Mouse (Mus musculus) myocyte (in vitro differentiated cells): ENCODE measurements at regions not wholly inside any gene's neighbourhood (a gene's known extent, or its start where the extent isn't known, plus 50 kb on each side); places are given as distances from the start of the nearest gene placed in this dataset.
"Not testable (repeated sequence)": the region's sequence is repeated elsewhere in the genome, so short reads cannot be mapped to it uniquely, and the experiment has no call there.

ENCODE experiments used
- H3K27me3 ChIP-seq: one replicate; pipeline ENCODE4 v1.6.1; 2011; ENCODE audit not compliant: control insufficient read depth, insufficient read depth, insufficient read length
- H3K36me3 ChIP-seq: one replicate; pipeline ENCODE4 v1.6.1; 2011; ENCODE audit not compliant: control insufficient read depth, insufficient read depth
- H3K4me2 ChIP-seq: one replicate; pipeline ENCODE4 v1.6.1; 2011; ENCODE audit warnings: low read depth, control low read depth
- H3K4me3 ChIP-seq: one replicate; pipeline ENCODE4 v1.5.1; 2011; ENCODE audit warnings: mild to moderate bottlenecking, control low read depth, moderate library complexity
- H3K79me2 ChIP-seq: one replicate; pipeline ENCODE4 v1.6.1; 2011; ENCODE audit not compliant: control insufficient read depth, insufficient read depth
- H3ac ChIP-seq: one replicate; pipeline ENCODE4 v1.6.1; 2011; ENCODE audit not compliant: control insufficient read depth, insufficient read length
- CEBPB ChIP-seq: IDR thresholded peaks from 2 replicates; pipeline ENCODE4 v1.6.1; 2011; ENCODE audit warnings: mild to moderate bottlenecking, moderate library complexity; ENCODE audit not compliant: poor library complexity, insufficient read depth, severe bottlenecking
- E2F4 ChIP-seq: IDR thresholded peaks from one replicate; pipeline ENCODE4 v1.6.1; 2011; ENCODE audit warnings: mild to moderate bottlenecking, control low read depth, moderate library complexity; ENCODE audit not compliant: insufficient read depth
- MAX ChIP-seq: IDR thresholded peaks from one replicate; pipeline ENCODE4 v1.6.1; 2011; ENCODE audit warnings: low read depth, mild to moderate bottlenecking, control low read depth
- MYOD1 ChIP-seq, 3 experiments: IDR thresholded peaks; one replicate each; pipeline ENCODE4 v1.6.1; 2011; ENCODE audit warnings: control low read depth in 2 of 3, low read depth in 2 of 3, mild to moderate bottlenecking in 2 of 3, moderate library complexity in 1 of 3; ENCODE audit not compliant: insufficient read length in 2 of 3, control insufficient read depth in 1 of 3
- MYOG ChIP-seq, 3 experiments: IDR thresholded peaks; one replicate each; pipeline ENCODE4 v1.6.1; 2011; ENCODE audit warnings: control low read depth in 2 of 3, low read depth in 2 of 3, mild to moderate bottlenecking in 2 of 3; ENCODE audit not compliant: insufficient read length in 2 of 3, control insufficient read depth in 1 of 3, insufficient read depth in 1 of 3
- POLR2A ChIP-seq: IDR thresholded peaks from one replicate; pipeline ENCODE4 v1.6.1; 2011; ENCODE audit warnings: low read depth, mild to moderate bottlenecking, control low read depth, moderate library complexity; ENCODE audit not compliant: insufficient read length
- POLR2AphosphoS2 ChIP-seq: IDR thresholded peaks from one replicate; pipeline ENCODE4 v1.6.1; 2011; ENCODE audit warnings: low read depth, control low read depth; ENCODE audit not compliant: insufficient read length
- REST ChIP-seq: IDR thresholded peaks from one replicate; pipeline ENCODE4 v1.6.1; 2011; ENCODE audit warnings: mild to moderate bottlenecking, control low read depth, moderate library complexity; ENCODE audit not compliant: insufficient read depth, insufficient read length
- SRF ChIP-seq: IDR thresholded peaks from one replicate; pipeline ENCODE4 v1.6.1; 2011; ENCODE audit warnings: low read depth; ENCODE audit not compliant: control insufficient read depth, insufficient read length
- TCF12 ChIP-seq: IDR thresholded peaks from one replicate; pipeline ENCODE4 v1.6.1; 2011; ENCODE audit warnings: mild to moderate bottlenecking, control low read depth; ENCODE audit not compliant: poor library complexity, insufficient read depth, severe bottlenecking
- TCF3 ChIP-seq: IDR thresholded peaks from one replicate; pipeline ENCODE4 v1.6.1; 2011; ENCODE audit warnings: low read depth, control low read depth; ENCODE audit not compliant: insufficient read length
- USF1 ChIP-seq: IDR thresholded peaks from one replicate; pipeline ENCODE4 v1.6.1; 2011; ENCODE audit warnings: low read depth, mild to moderate bottlenecking, control low read depth, moderate library complexity

GRCm38 (mm10) chr14:76941474-76942212 is 94.9 kb upstream of the Ccdc122 start:
- TF ChIP-seq POLR2AphosphoS2 (no peak), TCF3 (no peak), MAX (no peak), MYOG (IDR thresholded peaks at IDR 0.05; ENCODE audit: control insufficient read depth in 1 of 3, insufficient read depth in 1 of 3, insufficient read length in 2 of 3, low read depth in 2 of 3) (no peak), REST (no peak), TCF12 (no peak), MYOD1 (IDR thresholded peaks at IDR 0.05; ENCODE audit: control insufficient read depth in 1 of 3, insufficient read length in 2 of 3, low read depth in 2 of 3) (no peak)
- no peaks in the 10 kb centered on the region for H3K36me3 ChIP-seq
- H3K79me2 ChIP-seq = no peaks in the 10 kb centered on the region
- no peak overlapping the region for H3ac ChIP-seq
- H3K4me3 ChIP-seq = no peak overlapping the region
- H3K4me2 ChIP-seq = no peak overlapping the region
- no peaks in the 10 kb centered on the region for H3K27me3 ChIP-seq

- no peaks in the 10 kb centered on the region for H3K36me3 ChIP-seq
- no peak overlapping the region for H3K4me3 ChIP-seq
- no peak for TF ChIP-seq MAX
- TF ChIP-seq USF1 = no peak
- no peak for TF ChIP-seq POLR2AphosphoS2
- TF ChIP-seq MYOD1 (IDR thresholded peaks at IDR 0.05; ENCODE audit: control insufficient read depth in 1 of 3, insufficient read length in 2 of 3, low read depth in 2 of 3) = no peak
- TF ChIP-seq SRF = no peak
- TF ChIP-seq CEBPB = no peak
- no peak for TF ChIP-seq MYOG (IDR thresholded peaks at IDR 0.05; ENCODE audit: control insufficient read depth in 1 of 3, insufficient read depth in 1 of 3, insufficient read length in 2 of 3, low read depth in 2 of 3)
- no peak for TF ChIP-seq REST
- H3ac ChIP-seq = no peak overlapping the region
- H3K79me2 ChIP-seq = no peaks in the 10 kb centered on the region
- H3K27me3 ChIP-seq = no peaks in the 10 kb centered on the region
- H3K4me2 ChIP-seq = no peak overlapping the region
Observed at GRCm38 (mm10) chr14:76940507-76940906, 96.1 kb upstream of the Ccdc122 start.

- no peak overlapping the region for H3K4me2 ChIP-seq
- TF ChIP-seq REST (no peak), TCF12 (no peak), USF1 (no peak), SRF (no peak), POLR2A (no peak), E2F4 (no peak), MAX (no peak), CEBPB (no peak), TCF3 (no peak), MYOD1 (IDR thresholded peaks at IDR 0.05; ENCODE audit: control insufficient read depth in 1 of 3, insufficient read length in 2 of 3, low read depth in 2 of 3) (no peak), MYOG (IDR thresholded peaks at IDR 0.05; ENCODE audit: control insufficient read depth in 1 of 3, insufficient read depth in 1 of 3, insufficient read length in 2 of 3, low read depth in 2 of 3) (no peak), POLR2AphosphoS2 (no peak)
- no peak overlapping the region for H3K4me3 ChIP-seq
- H3K36me3 ChIP-seq = no peaks in the 10 kb centered on the region
- H3ac ChIP-seq = no peak overlapping the region
- no peaks in the 10 kb centered on the region for H3K79me2 ChIP-seq
- H3K27me3 ChIP-seq = no peaks in the 10 kb centered on the region
Observed at GRCm38 (mm10) chr14:76936671-76937070, 99.9 kb upstream of the Ccdc122 start.

- not testable (repeated sequence) for H3K4me2 ChIP-seq, H3K36me3 ChIP-seq, H3K4me3 ChIP-seq, H3K27me3 ChIP-seq, H3K79me2 ChIP-seq, H3ac ChIP-seq
Observed at GRCm38 (mm10) chr14:76936051-76936450, 100.5 kb upstream of the Ccdc122 start.

GRCm38 (mm10) chr14:76935453-76935852 is 101.1 kb upstream of the Ccdc122 start:
- H3K4me3 ChIP-seq = no peak overlapping the region
- H3K27me3 ChIP-seq = no peaks in the 10 kb centered on the region
- no peak overlapping the region for H3K4me2 ChIP-seq
- H3K79me2 ChIP-seq = no peaks in the 10 kb centered on the region
- H3ac ChIP-seq = no peak overlapping the region
- no peak for TF ChIP-seq POLR2AphosphoS2
- no peak for TF ChIP-seq MYOG (IDR thresholded peaks at IDR 0.05; ENCODE audit: control insufficient read depth in 1 of 3, insufficient read depth in 1 of 3, insufficient read length in 2 of 3, low read depth in 2 of 3)
- TF ChIP-seq REST = no peak
- TF ChIP-seq SRF = no peak
- no peak for TF ChIP-seq POLR2A
- TF ChIP-seq CEBPB = no peak
- no peak for TF ChIP-seq MAX
- no peaks in the 10 kb centered on the region for H3K36me3 ChIP-seq
